Mouse (Mus musculus) CH12.LX (cell line): Measurements from ENCODE around the gene Hoxd3. TPM values are rescaled to one million over a fixed set of nuclear protein-coding genes. Genes with fewer than 3 reads are reported as not detected.

Experiments used
- DNase-seq: peaks from one replicate; pipeline ENCODE4 v3.0.0-alpha.2; 2013; ENCODE audit errors: extremely low read depth
- H3K27ac ChIP-seq: 2 replicates; pipeline ENCODE4 v1.5.1; 2012; ENCODE audit warnings: low read depth, mild to moderate bottlenecking, control low read depth, moderate library complexity; ENCODE audit not compliant: insufficient read depth
- H3K27me3 ChIP-seq: replicated peaks from 2 replicates; pipeline ENCODE3; 2012; ENCODE audit warnings: inconsistent platforms
- H3K36me3 ChIP-seq, 2 experiments: replicated peaks in 1 of 2; 2 replicates each; pipeline versions ENCODE3 to v1.6.1; 2012; ENCODE audit warnings: inconsistent platforms in 1 of 2, low read length in 1 of 2, mild to moderate bottlenecking in 1 of 2, mixed read lengths in 1 of 2, moderate library complexity in 1 of 2; ENCODE audit not compliant: control insufficient read depth in 1 of 2, insufficient read depth in 1 of 2
- H3K4me1 ChIP-seq, 2 experiments: 2 replicates each; pipeline ENCODE4 v1.6.1; 2012; ENCODE audit warnings: inconsistent platforms in 1 of 2, moderate library complexity in 1 of 2; ENCODE audit not compliant: insufficient read depth in 2 of 2, control insufficient read depth in 1 of 2
- H3K4me2 ChIP-seq: 2 replicates; pipeline ENCODE4 v1.6.1; 2012; ENCODE audit warnings: low read depth, mild to moderate bottlenecking, control low read depth; ENCODE audit not compliant: poor library complexity, insufficient read depth, severe bottlenecking
- H3K4me3 ChIP-seq, 3 experiments: fragments of 150-350 bp in 1 of 3; sonication (generic) in 1 of 3; replicated peaks in 1 of 3; 2 replicates each; pipeline versions ENCODE3 to v1.5.1; 2011 to 2012; ENCODE audit warnings: low read depth in 2 of 3, low read length in 2 of 3, mild to moderate bottlenecking in 2 of 3, moderate library complexity in 2 of 3, control low read depth in 1 of 3, improper control_type of control experiment in 1 of 3, inconsistent platforms in 1 of 3, mixed read lengths in 1 of 3; ENCODE audit not compliant: poor library complexity in 1 of 3
- H3K79me2 ChIP-seq: replicated peaks from 2 replicates; pipeline ENCODE4 v1.6.1; 2012; ENCODE audit warnings: mild to moderate bottlenecking, moderate library complexity; ENCODE audit not compliant: control insufficient read depth, poor library complexity, insufficient read depth, severe bottlenecking; ENCODE audit errors: extremely low read depth
- H3K9ac ChIP-seq: 2 replicates; pipeline ENCODE4 v1.6.1; 2012; ENCODE audit warnings: low read depth, mild to moderate bottlenecking, control low read depth, moderate library complexity; ENCODE audit not compliant: insufficient read depth
- H3K9me3 ChIP-seq: replicated peaks from 2 replicates; pipeline ENCODE3; 2012; ENCODE audit warnings: low read length, inconsistent platforms, mixed read lengths
- CHD1 ChIP-seq: IDR thresholded peaks from 2 replicates; pipeline ENCODE4 v1.6.1; 2012; ENCODE audit warnings: low read depth, low read length, improper control_type of control experiment, inconsistent platforms
- CTCF ChIP-seq, 2 experiments: IDR thresholded peaks in 1 of 2; conservative IDR thresholded peaks in 1 of 2; 2 replicates each; pipeline ENCODE4 v1.5.1; 2011 to 2012; ENCODE audit warnings: low read depth in 2 of 2, low read length in 2 of 2, improper control_type of control experiment in 1 of 2, inconsistent platforms in 1 of 2, mild to moderate bottlenecking in 1 of 2, moderate library complexity in 1 of 2
- E2F4 ChIP-seq: IDR thresholded peaks from 2 replicates; pipeline ENCODE4 v1.6.1; 2011; ENCODE audit warnings: low read depth, low read length, improper control_type of control experiment; ENCODE audit not compliant: insufficient replicate concordance
- EP300 ChIP-seq: IDR thresholded peaks from 2 replicates; pipeline ENCODE4 v1.6.1; 2011; ENCODE audit warnings: low read length, improper control_type of control experiment
- GABPA ChIP-seq: IDR thresholded peaks from 2 replicates; pipeline ENCODE4 v1.6.1; 2012; ENCODE audit warnings: low read depth, low read length, improper control_type of control experiment, inconsistent platforms; ENCODE audit not compliant: insufficient replicate concordance
- JUND ChIP-seq: conservative IDR thresholded peaks from 2 replicates; pipeline ENCODE4 v1.6.1; 2011; ENCODE audit warnings: low read depth, low read length, improper control_type of control experiment
- MAFK ChIP-seq: IDR thresholded peaks from 2 replicates; pipeline ENCODE4 v1.6.1; 2011; ENCODE audit warnings: low read length, improper control_type of control experiment; ENCODE audit not compliant: insufficient replicate concordance
- MAX ChIP-seq: IDR thresholded peaks from 2 replicates; pipeline ENCODE4 v1.6.1; 2011; ENCODE audit warnings: low read length, improper control_type of control experiment
- MAZ ChIP-seq: IDR thresholded peaks from 2 replicates; pipeline ENCODE4 v1.6.1; 2012; ENCODE audit warnings: low read depth, mild to moderate bottlenecking, inconsistent platforms, low read length, improper control_type of control experiment, moderate library complexity
- MEF2A ChIP-seq: IDR thresholded peaks from 2 replicates; pipeline ENCODE4 v1.6.1; 2014; ENCODE audit warnings: low read depth, mild to moderate bottlenecking, inconsistent platforms, low read length, improper control_type of control experiment, borderline replicate concordance
- MXI1 ChIP-seq: IDR thresholded peaks from 2 replicates; pipeline ENCODE4 v1.6.1; 2011; ENCODE audit warnings: mild to moderate bottlenecking, low read depth, low read length, improper control_type of control experiment
- MYC ChIP-seq: IDR thresholded peaks from 2 replicates; pipeline ENCODE4 v1.6.1; 2011; ENCODE audit warnings: low read depth, mild to moderate bottlenecking, improper control_type of control experiment, low read length
- NELFE ChIP-seq: IDR thresholded peaks from 2 replicates; pipeline ENCODE4 v1.6.1; 2011; ENCODE audit warnings: low read depth, low read length, improper control_type of control experiment
- NRF1 ChIP-seq: IDR thresholded peaks from 2 replicates; pipeline ENCODE4 v1.6.1; 2014; ENCODE audit warnings: low read depth, mild to moderate bottlenecking, inconsistent platforms, low read length, improper control_type of control experiment, moderate library complexity
- PAX5 ChIP-seq: IDR thresholded peaks from 2 replicates; pipeline ENCODE4 v1.6.1; 2012; ENCODE audit warnings: low read length, inconsistent platforms, mixed read lengths
- POLR2AphosphoS2 ChIP-seq: IDR thresholded peaks from 2 replicates; pipeline ENCODE4 v1.6.1; 2011; ENCODE audit warnings: low read depth, low read length, improper control_type of control experiment
- RCOR1 ChIP-seq: conservative IDR thresholded peaks from 2 replicates; pipeline ENCODE4 v1.6.1; 2012; ENCODE audit warnings: low read depth, mild to moderate bottlenecking, inconsistent platforms, low read length, improper control_type of control experiment
- SMC3 ChIP-seq: IDR thresholded peaks from 2 replicates; pipeline ENCODE4 v1.6.1; 2011; ENCODE audit warnings: low read depth, low read length, improper control_type of control experiment
- TCF12 ChIP-seq: IDR thresholded peaks from 2 replicates; pipeline ENCODE4 v1.6.1; 2014; ENCODE audit warnings: low read depth, mild to moderate bottlenecking, inconsistent platforms, low read length, improper control_type of control experiment
- USF2 ChIP-seq: conservative IDR thresholded peaks from 2 replicates; pipeline ENCODE4 v1.6.1; 2011; ENCODE audit warnings: low read depth, low read length, improper control_type of control experiment
- ZC3H11A ChIP-seq: IDR thresholded peaks from 2 replicates; pipeline ENCODE4 v1.6.1; 2012; ENCODE audit warnings: low read depth, mild to moderate bottlenecking, inconsistent platforms, low read length, improper control_type of control experiment
- ZKSCAN1 ChIP-seq: IDR thresholded peaks from 2 replicates; pipeline ENCODE4 v1.6.1; 2012; ENCODE audit warnings: low read depth, inconsistent platforms, low read length, improper control_type of control experiment, borderline replicate concordance
- dilution Hi-C: fragments of 300-500 bp; cut with MboI; formaldehyde crosslinking; loops from 2 replicates; pipeline ENCODE4 v1.14.3; 2020; ENCODE audit warnings: low sequenced_read_pairs; ENCODE audit not compliant: extremely low pct_unique_long_range_greater_than_20kb, extremely low pct_ligation_motif_present
- in situ Hi-C: fragments of 300-500 bp; cut with MboI; formaldehyde crosslinking; loops from 3 replicates; pipeline ENCODE4 v1.14.3; 2019; ENCODE audit warnings: low sequenced_read_pairs, low pct_ligation_motif_present, low pct_unique_long_range_greater_than_20kb, mixed read lengths
- polyA plus RNA-seq: library from polyadenylated mRNA; unstranded; fragments of >175 nt; gene quantifications from 2 replicates; pipeline ENCODE4 v1.2.1, GENCODE M21; 2012; ENCODE audit warnings: low read depth; ENCODE audit not compliant: insufficient read length
- total RNA-seq, 2 experiments: library from RNA; depleted of rRNA; stranded (reverse); fragments of 300-350 nt in 1 of 2; fragments of >200 nt in 1 of 2; gene quantifications; 2 replicates each; pipeline ENCODE4 v1.2.3; 2012 to 2014

The Hoxd3 gene
- total and polyA plus RNA-seq, 3 experiments, result 0.12 to 1.1 TPM; not detected in 1

GRCm38 (mm10) chr2:74667842-74668357 is 43.8 kb upstream of the Hoxd3 start, which contains the start of gene Hoxd13:
Gene Hoxd13 (plus strand): TSS chr2:74668310.
- no peak for DNase-seq
- Histone ChIP-seq H3K27me3 (no peaks in the 10 kb centered on the region), H3K9ac (no peak within 1 kb of the TSS), H3K4me3 (no peak within 1 kb of the TSS), H3K9me3 (peaks cover 11% of the 10 kb centered on the region), H3K4me2 (no peak within 1 kb of the TSS), H3K27ac (no peak within 1 kb of the TSS), H3K4me1 (peaks cover 0 to 10% of the 10 kb centered on the region in 2 experiments; a peak in 2 of 4 replicates), H3K79me2 (no peaks in the 10 kb centered on the region), H3K36me3 (no peaks in the 10 kb centered on the region)
- TF ChIP-seq MAX, result no peak
- TF ChIP-seq NRF1, result no peak
- TF ChIP-seq CHD1, result no peak
- TF ChIP-seq SMC3, result no peak
- in situ Hi-C loops (loop anchor here (10.0 to 25.0 kb wide), 3 partner anchors 373 to 1081 kb away; partner anchors contain the start of gene Chrna1), dilution Hi-C loops (no loop called here)

DNA sequence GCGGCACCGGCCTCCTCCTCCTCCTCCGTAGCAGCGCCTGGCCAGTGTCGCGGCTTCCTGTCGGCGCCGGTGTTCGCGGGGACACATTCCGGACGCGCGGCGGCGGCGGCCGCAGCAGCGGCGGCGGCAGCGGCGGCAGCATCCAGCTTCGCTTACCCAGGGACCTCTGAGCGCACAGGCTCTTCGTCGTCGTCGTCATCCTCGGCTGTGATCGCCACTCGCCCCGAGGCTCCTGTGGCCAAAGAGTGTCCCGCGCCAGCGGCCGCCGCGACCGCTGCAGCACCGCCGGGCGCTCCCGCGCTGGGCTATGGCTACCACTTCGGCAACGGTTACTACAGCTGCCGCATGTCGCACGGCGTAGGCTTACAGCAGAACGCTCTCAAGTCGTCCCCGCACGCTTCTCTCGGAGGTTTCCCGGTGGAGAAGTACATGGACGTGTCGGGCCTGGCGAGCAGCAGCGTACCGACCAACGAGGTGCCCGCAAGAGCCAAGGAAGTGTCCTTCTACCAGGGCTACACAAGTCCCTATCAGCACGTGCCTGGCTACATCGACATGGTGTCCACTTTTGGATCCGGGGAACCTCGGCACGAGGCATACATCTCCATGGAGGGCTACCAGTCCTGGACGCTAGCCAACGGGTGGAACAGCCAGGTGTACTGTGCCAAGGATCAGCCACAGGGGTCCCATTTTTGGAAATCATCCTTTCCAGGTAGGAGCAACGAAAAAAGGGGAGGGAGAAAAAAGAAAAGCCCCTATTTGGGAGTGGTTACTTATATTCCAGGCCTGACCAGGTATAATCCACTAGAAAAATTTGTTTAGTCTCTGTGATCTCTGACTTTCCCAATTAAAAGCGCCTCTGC is 43.1 kb upstream of the Hoxd3 start:
- peaks cover 0 to 5% of the 10 kb centered on the region in 2 experiments; a peak in 1 of 4 replicates for H3K4me1 ChIP-seq
- no peak overlapping the region for H3K4me3 ChIP-seq
- in situ Hi-C loops, result loop anchor here (10.0 to 25.0 kb wide), 3 partner anchors 374 to 1081 kb away; partner anchors contain the start of gene Chrna1
- H3K27ac ChIP-seq, result no peak overlapping the region
- peaks cover 11% of the 10 kb centered on the region for H3K9me3 ChIP-seq
- no peaks in the 10 kb centered on the region for H3K79me2 ChIP-seq
- H3K4me2 ChIP-seq, result no peak overlapping the region
- no peak overlapping the region for H3K9ac ChIP-seq
- no peaks in the 10 kb centered on the region for H3K27me3 ChIP-seq
- dilution Hi-C loops, result no loop called here
- no peak for TF ChIP-seq ZKSCAN1
- no peak for TF ChIP-seq MAFK
- TF ChIP-seq E2F4, result no peak
- no peak for TF ChIP-seq CTCF (conservative IDR thresholded peaks at IDR 0.05 in 1 of 2, IDR thresholded peaks at IDR 0.05 in 1 of 2; ENCODE audit: low read depth in 2 of 2, low read length in 2 of 2)
- no peak for TF ChIP-seq EP300
- H3K36me3 ChIP-seq, result no peaks in the 10 kb centered on the region
- no peak for DNase-seq

GRCm38 (mm10) chr2:74669230-74669578 is 42.5 kb upstream of the Hoxd3 start:
- in situ Hi-C loops, result loop anchor here (10.0 to 25.0 kb wide), 3 partner anchors 374 to 1082 kb away; partner anchors contain the start of gene Chrna1
- no peaks in the 10 kb centered on the region for H3K36me3 ChIP-seq
- H3K9me3 ChIP-seq, result peaks cover 11% of the 10 kb centered on the region
- H3K27me3 ChIP-seq, result no peaks in the 10 kb centered on the region
- no peak overlapping the region for H3K9ac ChIP-seq
- TF ChIP-seq MAFK (no peak), NELFE (no peak), RCOR1 (no peak), MEF2A (no peak), MYC (no peak), MAX (no peak), CHD1 (no peak), POLR2AphosphoS2 (no peak), E2F4 (no peak), GABPA (no peak), TCF12 (no peak), ZC3H11A (no peak), MAZ (no peak), MXI1 (no peak), PAX5 (no peak), NRF1 (no peak), JUND (no peak), ZKSCAN1 (no peak), USF2 (no peak)
- TF ChIP-seq, all 38 proteins: peak for 0
- no peak for DNase-seq
- H3K4me3 ChIP-seq, result no peak overlapping the region
- H3K4me2 ChIP-seq, result no peak overlapping the region
- H3K4me1 ChIP-seq, result 0 out of 4 replicates have a peak, but pooled peaks cover 0 to 5% of the 10 kb centered on the region in 2 experiments
- H3K79me2 ChIP-seq, result no peaks in the 10 kb centered on the region
- H3K27ac ChIP-seq, result no peak overlapping the region
- dilution Hi-C loops, result no loop called here
